Mouse (Mus musculus) neural tube, embryonic 15.5 days (tissue): Measurements from ENCODE around the gene Col26a1. TPM values are rescaled to one million over a fixed set of nuclear protein-coding genes. Genes with fewer than 3 reads are reported as not detected.

Experiments
- ATAC-seq: fragments of 200-750 bp; cut with Nextera tagmentation; 2 replicates; pipeline ENCODE4 v1.8.0; 2017; ENCODE audit warnings: mild to moderate bottlenecking, moderate TSS enrichment, moderate library complexity; ENCODE audit not compliant: low FRiP score
- H3K27ac ChIP-seq: fragments of 300-500 bp; sonication (generic); replicated peaks from 2 replicates; pipeline ENCODE4 v1.5.1; 2015; ENCODE audit warnings: mild to moderate bottlenecking, inconsistent platforms
- H3K27me3 ChIP-seq: fragments of 300-500 bp; sonication (generic); replicated peaks from 2 replicates; pipeline ENCODE4 v1.6.1; 2015; ENCODE audit warnings: inconsistent platforms
- H3K36me3 ChIP-seq: fragments of 300-500 bp; sonication (generic); 2 replicates; pipeline ENCODE4 v1.6.1; 2015; ENCODE audit warnings: inconsistent platforms
- H3K4me1 ChIP-seq: fragments of 300-500 bp; sonication (generic); 2 replicates; pipeline ENCODE4 v1.6.1; 2015; ENCODE audit warnings: inconsistent platforms
- H3K4me2 ChIP-seq: fragments of 300-500 bp; sonication (generic); 2 replicates; pipeline ENCODE4 v1.6.1; 2015; ENCODE audit warnings: inconsistent platforms, mild to moderate bottlenecking, moderate library complexity
- H3K4me3 ChIP-seq: fragments of 300-500 bp; sonication (generic); replicated peaks from 2 replicates; pipeline ENCODE4 v1.5.1; 2015; ENCODE audit warnings: mild to moderate bottlenecking, inconsistent platforms
- H3K9ac ChIP-seq: fragments of 300-500 bp; sonication (generic); replicated peaks from 2 replicates; pipeline ENCODE4 v1.6.1; 2015; ENCODE audit warnings: mild to moderate bottlenecking, inconsistent platforms
- H3K9me3 ChIP-seq: fragments of 300-500 bp; sonication (generic); replicated peaks from 2 replicates; pipeline ENCODE4 v1.6.1; 2016; ENCODE audit warnings: inconsistent platforms
- WGBS: fragments of 180-500 bp; shearing (Covaris S2); methylation state at CpG from one replicate; pipeline ENCODE4 v1.1.7; 2015; ENCODE audit warnings: mixed read lengths; 5-methylcytosine and 5-hydroxymethylcytosine counted together
- polyA plus RNA-seq: library from polyadenylated mRNA; unstranded; fragments of >200 nt; fragmentation: Nextera tagmentation; extraction: Ambion mirVana; gene quantifications from 2 replicates; pipeline ENCODE4 v1.2.1, GENCODE M21; 2015

Col26a1 gene
- polyA plus RNA-seq, 1 experiment from 2014 or later: 45.5 TPM

DNA sequence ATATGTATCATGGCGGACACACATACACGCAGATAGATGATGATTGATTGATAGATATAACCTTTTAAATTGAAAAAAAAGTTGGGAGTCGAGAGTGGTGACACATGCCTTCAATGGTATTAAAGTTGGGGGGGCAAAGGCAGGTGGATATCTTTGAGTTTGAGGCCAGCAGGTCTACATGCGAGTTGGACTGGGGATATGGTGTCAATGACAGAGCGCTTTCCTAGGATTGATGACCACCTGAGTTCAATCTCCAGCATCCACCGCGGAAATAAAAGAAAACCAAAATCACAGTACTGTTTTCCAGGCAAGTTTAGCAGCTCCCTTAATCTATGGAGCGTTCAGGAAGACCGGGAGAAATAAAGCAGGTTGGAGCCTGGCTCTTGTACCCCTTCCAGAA lies 24.6 kb upstream of the Col26a1 start:
- WGBS: 45% methylated on average over 9 of the region's 9 CpGs
- Histone ChIP-seq H3K9ac (peak overlapping the region; percentile 52; the same call in 1 of the 2 replicates), H3K36me3 (peaks cover 20% of the 10 kb centered on the region), H3K4me1 (peaks cover 20% of the 10 kb centered on the region), H3K27ac (0 out of 2 replicates have a peak overlapping the region, but pooled peaks have one; percentile 51), H3K9me3 (no peaks in the 10 kb centered on the region), H3K27me3 (no peaks in the 10 kb centered on the region), H3K4me3 (peak overlapping the region; percentile 64), H3K4me2 (peak overlapping the region; percentile 59)
- peak; percentile 30 for ATAC-seq

DNA sequence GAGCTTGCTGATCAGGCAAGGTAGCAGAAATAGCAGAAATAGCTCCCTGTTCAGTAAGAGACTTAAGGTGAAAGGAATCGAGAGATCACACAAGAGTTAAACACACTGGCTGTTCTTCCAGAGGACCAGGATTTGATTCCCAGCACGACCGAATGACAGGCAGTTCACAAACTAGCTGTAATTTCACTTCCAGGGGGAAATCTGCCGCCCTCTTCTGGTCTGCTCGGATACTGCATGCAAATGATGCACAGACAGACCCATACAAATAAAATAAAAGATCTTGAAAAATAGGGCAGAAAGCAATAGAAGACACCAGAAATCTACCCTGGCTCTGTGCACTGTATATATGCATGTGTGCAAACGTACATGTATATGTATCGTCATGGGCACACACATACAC lies 22.6 kb upstream of the Col26a1 start:
- no peaks in the 10 kb centered on the region for H3K9me3 ChIP-seq
- no peak overlapping the region for H3K9ac ChIP-seq
- H3K4me2 ChIP-seq: no peak overlapping the region
- no peaks in the 10 kb centered on the region for H3K27me3 ChIP-seq
- 52% methylated on average over 7 of the region's 7 CpGs for WGBS
- H3K4me1 ChIP-seq: peaks cover 20% of the 10 kb centered on the region
- no peak overlapping the region for H3K4me3 ChIP-seq
- H3K27ac ChIP-seq: no peak overlapping the region
- no peak for ATAC-seq
- 0 out of 2 replicates have a peak, but pooled peaks cover under 1% of the 10 kb centered on the region for H3K36me3 ChIP-seq

DNA sequence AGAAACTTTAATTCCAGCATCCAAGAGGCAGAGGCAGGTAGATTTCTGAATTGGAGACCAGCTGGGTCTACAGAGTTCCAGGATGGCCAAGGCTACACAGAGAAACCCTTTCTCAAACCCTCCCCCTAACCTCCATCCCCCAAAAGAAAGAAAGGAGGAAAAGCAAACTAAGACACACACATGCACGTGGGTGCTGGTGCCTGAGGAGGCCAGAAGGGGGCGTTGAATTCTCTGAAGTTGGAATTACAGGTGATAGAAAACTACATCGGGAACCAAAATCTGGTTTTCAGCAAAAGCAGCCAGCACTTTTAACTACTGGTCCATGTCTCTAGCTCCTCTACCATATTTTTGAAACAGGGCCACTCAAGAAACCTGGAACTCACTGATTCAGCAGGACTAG lies 21.6 kb upstream of the Col26a1 start:
- H3K9ac ChIP-seq: no peak overlapping the region
- H3K27me3 ChIP-seq: no peaks in the 10 kb centered on the region
- no peaks in the 10 kb centered on the region for H3K36me3 ChIP-seq
- WGBS: 66% methylated on average over 3 of the region's 3 CpGs
- no peaks in the 10 kb centered on the region for H3K9me3 ChIP-seq
- H3K4me1 ChIP-seq: peaks cover 18% of the 10 kb centered on the region
- ATAC-seq: no peak
- H3K27ac ChIP-seq: no peak overlapping the region
- H3K4me2 ChIP-seq: no peak overlapping the region
- no peak overlapping the region for H3K4me3 ChIP-seq

DNA sequence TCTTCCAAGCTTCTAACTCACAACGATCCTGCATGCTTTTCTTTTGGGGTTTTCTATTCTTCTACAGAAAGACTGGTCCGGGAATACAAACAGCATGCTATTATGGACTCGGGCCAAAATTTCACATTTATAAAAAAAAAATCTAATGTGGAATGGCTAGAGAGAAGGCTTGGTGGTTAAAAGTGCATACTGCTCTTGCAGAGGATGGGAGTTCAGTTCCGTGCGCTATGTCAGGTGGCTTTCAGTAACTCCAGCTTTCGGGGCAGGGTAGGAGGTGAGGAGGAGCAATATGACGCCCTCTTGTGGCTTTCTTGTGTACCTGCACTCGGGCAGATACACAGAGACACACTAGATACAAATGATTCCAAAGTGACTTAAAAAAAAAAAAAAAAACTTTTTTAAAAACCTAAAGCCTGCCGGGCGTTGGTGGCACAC lies 12.5 kb upstream of the Col26a1 start:
- Histone ChIP-seq H3K27ac (no peak overlapping the region), H3K4me1 (peaks cover 10% of the 10 kb centered on the region), H3K4me3 (no peak overlapping the region), H3K9me3 (no peaks in the 10 kb centered on the region), H3K36me3 (no peaks in the 10 kb centered on the region), H3K9ac (no peak overlapping the region), H3K27me3 (no peaks in the 10 kb centered on the region), H3K4me2 (no peak overlapping the region)
- 58% methylated on average over 10 of the region's 10 CpGs for WGBS
- no peak; the same call in 1 of the 2 replicates for ATAC-seq

DNA sequence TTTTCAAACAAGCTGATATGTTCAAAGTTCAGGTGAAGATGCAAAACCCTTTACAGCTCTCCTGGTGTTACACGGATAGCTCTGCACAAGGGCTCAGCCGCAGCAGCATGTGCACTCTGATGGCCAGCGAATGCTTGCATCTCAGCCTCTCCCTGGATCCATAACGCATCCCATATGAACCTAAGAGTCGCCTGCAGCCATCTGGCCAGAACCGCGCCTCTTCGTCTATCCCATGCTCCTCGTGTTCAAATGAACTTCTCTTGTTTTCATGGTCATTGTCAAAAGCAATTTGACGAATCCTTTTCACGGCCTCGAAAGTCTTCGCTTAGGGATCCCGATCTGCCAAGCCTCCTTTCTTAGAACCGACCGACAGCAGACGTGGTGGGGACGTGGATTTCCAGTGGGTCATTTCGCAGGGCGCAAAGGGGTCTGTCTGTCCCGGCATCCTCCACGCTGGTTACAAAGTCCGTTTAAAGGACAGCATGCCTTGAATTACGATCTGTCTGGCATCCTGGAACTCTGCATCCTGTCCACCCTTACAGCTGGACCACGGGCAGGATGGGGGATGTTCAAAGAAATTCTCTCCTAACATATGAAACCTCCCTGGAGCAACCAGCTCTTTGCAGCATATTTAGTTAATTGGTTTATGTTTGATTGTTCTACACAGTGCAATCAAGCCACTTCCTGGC lies 12.0 kb upstream of the Col26a1 start:
- no peaks in the 10 kb centered on the region for H3K27me3 ChIP-seq
- H3K9me3 ChIP-seq: no peaks in the 10 kb centered on the region
- H3K4me1 ChIP-seq: peaks cover 9% of the 10 kb centered on the region
- H3K4me3 ChIP-seq: no peak overlapping the region
- H3K27ac ChIP-seq: no peak overlapping the region
- H3K36me3 ChIP-seq: no peaks in the 10 kb centered on the region
- ATAC-seq: no peak
- WGBS: 66% methylated on average over 25 of the region's 25 CpGs
- H3K4me2 ChIP-seq: no peak overlapping the region
- H3K9ac ChIP-seq: no peak overlapping the region

DNA sequence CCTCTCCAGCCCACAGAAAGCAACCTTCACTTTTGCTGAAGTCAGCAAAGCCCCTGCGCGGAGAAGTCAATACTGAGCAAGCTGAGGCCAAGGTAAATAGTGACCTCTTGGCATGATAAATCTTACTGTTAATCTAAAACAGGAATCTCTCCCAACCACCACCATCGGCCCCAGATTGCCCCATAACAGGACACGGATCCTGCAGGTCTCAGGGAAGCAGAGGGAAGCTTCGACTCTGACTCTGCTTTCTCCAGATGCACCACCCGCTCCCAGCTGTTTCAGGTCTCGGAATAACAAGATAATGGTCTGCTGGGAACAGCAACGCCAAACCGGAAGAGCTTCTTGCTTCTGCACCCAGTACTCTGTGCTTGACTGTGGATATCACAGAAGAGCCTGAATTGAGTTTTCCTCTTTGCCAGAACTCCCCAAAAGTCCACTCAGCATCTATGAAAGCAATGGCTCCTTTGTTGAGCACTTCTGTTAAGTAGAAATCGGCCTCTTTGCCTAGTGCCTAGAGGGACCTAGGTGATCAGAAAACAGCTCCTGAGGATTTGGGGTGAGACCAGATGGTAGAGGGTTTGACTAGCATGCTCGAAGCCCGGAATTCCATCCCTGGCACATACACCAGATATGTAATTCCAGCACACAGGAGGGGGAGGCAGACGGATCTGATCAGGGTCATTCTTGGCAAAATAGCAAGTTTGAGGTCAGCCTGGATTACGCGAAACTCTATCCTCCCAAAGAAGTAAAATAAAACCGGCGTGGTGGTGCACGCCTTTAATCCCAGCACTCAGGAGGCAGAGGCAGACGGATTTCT lies 5.7 kb upstream of the Col26a1 start:
- ATAC-seq: no peak
- H3K9me3 ChIP-seq: no peaks in the 10 kb centered on the region
- no peak overlapping the region for H3K9ac ChIP-seq
- 69% methylated on average over 19 of the region's 19 CpGs for WGBS
- H3K4me2 ChIP-seq: no peak overlapping the region
- H3K36me3 ChIP-seq: no peaks in the 10 kb centered on the region
- no peak overlapping the region for H3K4me3 ChIP-seq
- peak overlapping the region; percentile 18; the same call in 1 of the 2 replicates for H3K27ac ChIP-seq
- H3K27me3 ChIP-seq: peaks cover 9% of the 10 kb centered on the region
- H3K4me1 ChIP-seq: 0 out of 2 replicates have a peak, but pooled peaks cover 2% of the 10 kb centered on the region

DNA sequence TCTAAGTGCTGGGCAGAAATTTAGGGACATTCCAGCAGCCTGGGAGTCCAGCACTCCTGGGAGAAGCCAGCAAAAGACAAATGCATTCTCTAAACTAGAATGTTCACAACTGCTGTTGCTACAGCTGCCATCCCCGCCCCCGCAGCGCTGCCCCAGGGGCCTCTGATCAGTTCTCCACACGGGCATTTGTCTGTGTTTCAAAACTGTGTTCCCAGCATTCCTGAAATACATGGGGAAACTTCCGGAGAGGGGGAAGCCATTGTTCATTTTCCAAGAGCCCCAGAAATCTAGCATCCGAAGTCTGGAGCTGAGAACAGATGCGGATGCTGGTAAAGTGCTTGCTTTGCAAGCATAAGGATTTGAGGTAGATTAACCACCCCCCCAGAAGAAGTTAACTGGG lies 3.9 kb upstream of the Col26a1 start:
- WGBS: 54% methylated on average over 7 of the region's 7 CpGs
- H3K27ac ChIP-seq: no peak overlapping the region

DNA sequence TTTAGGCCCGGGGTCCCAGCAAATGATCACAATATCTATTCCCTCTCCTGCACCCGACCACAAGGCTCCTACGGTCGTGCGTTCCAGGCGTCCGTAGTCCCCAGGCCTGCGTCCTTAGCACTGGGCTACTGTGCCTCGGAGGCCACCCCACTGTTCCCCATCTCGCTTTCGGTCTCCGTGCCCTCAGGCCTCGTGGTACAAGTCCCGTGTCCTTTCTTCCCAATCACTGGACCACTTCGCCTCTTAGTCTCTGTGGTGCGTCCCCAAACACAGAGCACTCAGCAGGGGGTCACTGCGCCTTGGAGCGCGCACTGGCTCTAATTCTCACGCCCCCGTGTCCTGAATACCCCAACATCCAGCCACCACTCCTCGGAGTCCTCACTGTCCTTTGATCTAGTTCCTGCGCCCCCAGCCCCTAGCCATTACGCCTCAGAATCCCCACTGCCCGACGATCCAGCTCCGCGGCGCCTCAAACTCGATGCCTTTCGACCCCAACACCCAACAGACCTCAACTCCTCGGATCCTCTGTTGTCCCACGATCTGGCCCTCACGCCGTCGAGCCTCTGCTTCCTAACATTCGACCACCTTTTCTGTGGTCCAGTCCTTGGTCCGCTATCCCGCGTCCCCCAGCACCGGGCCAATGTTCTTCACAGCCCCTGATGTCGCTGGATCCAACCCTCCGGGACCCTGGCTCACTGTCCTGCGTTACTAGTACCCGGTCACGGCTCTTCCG lies 788 bp downstream of the Col26a1 start:
- peaks cover 26% of the 10 kb centered on the region for H3K27me3 ChIP-seq
- H3K9me3 ChIP-seq: no peaks in the 10 kb centered on the region
- 1% methylated on average over 47 of the region's 47 CpGs for WGBS
- 0 out of 2 replicates have a peak, but pooled peaks have one; percentile 39 for ATAC-seq
- H3K4me2 ChIP-seq: peak overlapping the region; percentile 87
- H3K36me3 ChIP-seq: no peaks in the 10 kb centered on the region
- peak overlapping the region; percentile 60 for H3K4me3 ChIP-seq
- H3K9ac ChIP-seq: peak overlapping the region; percentile 66
- peaks cover 22% of the 10 kb centered on the region for H3K4me1 ChIP-seq
- 0 out of 2 replicates have a peak overlapping the region, but pooled peaks have one; percentile 33 for H3K27ac ChIP-seq

More for the DNA sequence above, 3.9 kb upstream of the Col26a1 start:
- Histone ChIP-seq H3K9me3 (no peaks in the 10 kb centered on the region), H3K27me3 (peaks cover 18% of the 10 kb centered on the region), H3K9ac (no peak overlapping the region), H3K4me3 (no peak overlapping the region), H3K4me1 (peaks cover 18% of the 10 kb centered on the region), H3K36me3 (no peaks in the 10 kb centered on the region), H3K4me2 (no peak overlapping the region)
- ATAC-seq: no peak

DNA sequence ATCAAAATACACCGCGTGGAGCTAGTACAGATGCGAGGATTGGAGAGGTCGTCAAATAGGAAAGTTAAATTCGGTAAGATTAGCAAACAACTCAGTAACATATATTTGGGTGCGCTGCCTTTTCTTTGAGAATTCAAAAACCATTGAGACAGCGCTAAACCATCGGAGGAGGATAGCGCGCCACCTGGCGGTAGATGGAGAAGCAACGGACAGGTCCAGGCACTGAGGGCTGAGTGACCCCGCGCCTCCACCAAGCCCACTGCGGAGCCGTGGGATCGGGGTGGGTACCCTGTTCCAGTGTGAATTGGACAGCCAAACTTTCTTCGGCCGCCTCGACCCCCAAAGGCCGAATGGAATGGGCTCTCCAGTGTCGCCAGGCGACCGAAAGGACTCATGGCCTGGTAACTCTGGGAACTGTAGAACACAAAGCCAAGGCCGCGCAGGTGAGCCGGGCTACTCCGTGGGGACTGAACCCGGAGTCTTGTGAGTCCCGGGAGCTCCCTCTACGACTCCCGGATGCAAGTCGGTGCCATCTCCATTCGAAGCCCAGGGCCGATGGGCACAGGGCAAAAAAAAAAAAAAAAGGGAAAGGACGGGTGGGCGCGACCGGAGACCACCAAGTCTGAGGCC lies 1.5 kb downstream of the Col26a1 start:
- peak; percentile 80; the same call in 1 of the 2 replicates for ATAC-seq

DNA sequence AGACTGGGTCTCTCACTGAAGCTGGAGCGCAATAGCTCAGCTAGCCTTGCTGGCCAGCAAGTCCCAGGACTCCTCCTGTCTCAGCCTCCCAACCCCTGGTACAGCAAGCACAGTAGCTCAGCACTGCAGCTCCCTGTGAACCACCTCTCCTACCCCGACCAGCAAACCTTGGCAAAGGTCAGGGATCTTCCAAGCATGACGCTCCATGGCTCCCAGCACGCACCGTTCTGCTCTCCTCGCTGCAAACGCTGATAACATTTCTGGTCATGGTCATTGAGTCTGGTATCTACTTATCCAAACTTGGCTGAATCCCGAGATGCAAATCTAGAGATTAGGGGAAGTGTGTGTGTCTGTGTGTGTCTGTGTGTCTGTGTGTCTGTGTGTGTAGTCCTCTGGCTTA lies 2.9 kb downstream of the Col26a1 start:
- Histone ChIP-seq H3K4me1 (peaks cover 22% of the 10 kb centered on the region), H3K9ac (no peak overlapping the region), H3K4me3 (no peak overlapping the region), H3K9me3 (no peaks in the 10 kb centered on the region), H3K4me2 (no peak overlapping the region), H3K27ac (no peak overlapping the region), H3K27me3 (peaks cover 26% of the 10 kb centered on the region), H3K36me3 (no peaks in the 10 kb centered on the region)
- ATAC-seq: no peak
- WGBS: 87% methylated on average over 8 of the region's 8 CpGs

More for the DNA sequence above, 1.5 kb downstream of the Col26a1 start:
- WGBS: 5% methylated on average over 39 of the region's 39 CpGs
- Histone ChIP-seq H3K36me3 (no peaks in the 10 kb centered on the region), H3K27ac (no peak overlapping the region), H3K4me2 (peak overlapping the region; percentile 87), H3K9ac (peak overlapping the region; percentile 66), H3K9me3 (no peaks in the 10 kb centered on the region), H3K27me3 (peaks cover 26% of the 10 kb centered on the region), H3K4me1 (peaks cover 22% of the 10 kb centered on the region), H3K4me3 (peak overlapping the region; percentile 60)

DNA sequence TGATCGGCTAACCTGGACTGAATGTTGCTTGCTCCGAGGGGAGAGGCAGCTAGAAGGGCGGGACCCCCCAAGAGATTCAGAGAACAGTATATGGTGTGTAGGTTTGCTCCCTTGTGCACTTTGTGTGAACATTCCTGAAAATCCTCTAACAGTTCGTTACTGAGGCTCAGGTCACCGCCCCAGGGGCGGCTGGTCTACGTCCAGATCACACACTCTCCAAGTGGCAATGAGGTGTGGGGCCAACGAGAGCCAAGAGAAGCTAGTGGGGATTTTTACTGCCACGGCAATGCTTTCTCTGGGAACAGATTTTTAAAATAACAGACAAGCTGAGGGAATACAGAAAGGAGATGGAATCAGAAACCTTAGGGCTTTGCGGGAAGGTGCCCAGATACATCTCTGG lies 8.7 kb downstream of the Col26a1 start:
- Histone ChIP-seq H3K9ac (no peak overlapping the region), H3K9me3 (no peaks in the 10 kb centered on the region), H3K27me3 (no peaks in the 10 kb centered on the region), H3K4me2 (no peak overlapping the region), H3K27ac (no peak overlapping the region), H3K4me1 (no peaks in the 10 kb centered on the region), H3K36me3 (no peaks in the 10 kb centered on the region), H3K4me3 (no peak overlapping the region)
- 84% methylated on average over 10 of the region's 10 CpGs for WGBS
- ATAC-seq: no peak
